Mouse (Mus musculus) spleen, adult 2 months (tissue): Measurements from ENCODE around the gene Zfp964. TPM values are rescaled to one million over a fixed set of nuclear protein-coding genes. Genes with fewer than 3 reads are reported as not detected.
"Not testable (repeated sequence)": the region's sequence is repeated elsewhere in the genome, so short reads cannot be mapped to it uniquely, and the experiment has no call there.

Experiments used
- DNase-seq, 2 experiments: peaks; one replicate each; pipeline versions ENCODE4 v3.0.0 to v3.0.0-alpha.2; 2012 to 2021; ENCODE audit warnings: low spot score in 2 of 2, low read depth in 1 of 2
- H3K27ac ChIP-seq: fragments of 200-500 bp; 2 replicates; pipeline ENCODE4 v1.5.1; 2012; ENCODE audit warnings: low read length, inconsistent platforms; ENCODE audit not compliant: insufficient read depth
- H3K27me3 ChIP-seq: fragments of 200-500 bp; 2 replicates; pipeline ENCODE4 v1.6.1; 2012; ENCODE audit warnings: mild to moderate bottlenecking, moderate library complexity, low read length, inconsistent platforms; ENCODE audit not compliant: control insufficient read depth, insufficient read depth
- H3K36me3 ChIP-seq: fragments of 200-500 bp; 2 replicates; pipeline ENCODE4 v1.6.1; 2012; ENCODE audit warnings: mild to moderate bottlenecking, low read length, inconsistent platforms; ENCODE audit not compliant: control insufficient read depth, insufficient read depth
- H3K4me1 ChIP-seq: fragments of 200-500 bp; 2 replicates; pipeline ENCODE4 v1.6.1; 2011; ENCODE audit warnings: inconsistent platforms; ENCODE audit not compliant: control insufficient read depth, insufficient read depth, insufficient read length
- H3K4me3 ChIP-seq: fragments of 200-500 bp; 2 replicates; pipeline ENCODE4 v1.5.1; 2011; ENCODE audit warnings: mild to moderate bottlenecking, inconsistent platforms; ENCODE audit not compliant: insufficient read depth, insufficient read length; ENCODE audit errors: extremely low read depth
- CTCF ChIP-seq: fragments of 200-500 bp; IDR thresholded peaks from 2 replicates; pipeline ENCODE4 v1.5.1; 2011; ENCODE audit warnings: mild to moderate bottlenecking, inconsistent platforms; ENCODE audit not compliant: insufficient read depth, insufficient read length, insufficient replicate concordance; ENCODE audit errors: extremely low read depth
- POLR2A ChIP-seq: fragments of 200-500 bp; IDR thresholded peaks from 2 replicates; pipeline ENCODE4 v1.6.1; 2011; ENCODE audit warnings: low read depth, low read length, inconsistent platforms
- WGBS: fragments of 180-500 bp; shearing (Covaris S2); methylation state at CpG from one replicate; pipeline ENCODE4 v1.1.7; 2018; 5-methylcytosine and 5-hydroxymethylcytosine counted together
- polyA plus RNA-seq: library from polyadenylated mRNA; depleted of rRNA; stranded (reverse); fragments of >200 nt; gene quantifications from 2 replicates; pipeline ENCODE4 v1.2.3, GENCODE M21; 2012; rRNA removed

Zfp964 gene
- polyA plus RNA-seq, 1 experiment = 0.20 TPM

DNA sequence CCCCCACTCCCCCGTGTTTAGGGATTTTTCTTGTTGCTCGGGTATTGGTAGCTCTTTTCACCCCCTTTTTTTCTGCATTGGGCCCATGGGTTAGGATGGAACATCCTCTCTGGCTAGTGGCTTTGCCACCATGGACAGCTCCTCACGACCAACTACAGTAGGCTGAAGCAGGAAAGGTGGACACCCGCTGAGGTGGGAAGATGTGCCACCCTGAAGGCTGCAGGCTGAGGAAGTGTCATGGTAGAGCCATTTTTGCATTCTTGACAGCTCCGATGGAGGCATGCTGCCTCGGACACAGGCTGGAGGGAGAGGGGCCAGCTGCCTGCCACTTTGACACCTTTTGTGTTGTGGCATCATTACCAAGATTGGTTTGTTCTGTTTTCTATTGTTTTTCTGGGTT, 47.5 kb downstream of the Zfp964 start:
- H3K27me3 ChIP-seq = no peaks in the 10 kb centered on the region
- WGBS = 72% methylated on average over 6 of the region's 6 CpGs
- no peak overlapping the region for H3K4me3 ChIP-seq
- no peak for TF ChIP-seq CTCF
- no peak for TF ChIP-seq POLR2A
- no peak for DNase-seq
- no peak overlapping the region for H3K27ac ChIP-seq
- H3K36me3 ChIP-seq = peaks cover 25% of the 10 kb centered on the region
- H3K4me1 ChIP-seq = no peaks in the 10 kb centered on the region

DNA sequence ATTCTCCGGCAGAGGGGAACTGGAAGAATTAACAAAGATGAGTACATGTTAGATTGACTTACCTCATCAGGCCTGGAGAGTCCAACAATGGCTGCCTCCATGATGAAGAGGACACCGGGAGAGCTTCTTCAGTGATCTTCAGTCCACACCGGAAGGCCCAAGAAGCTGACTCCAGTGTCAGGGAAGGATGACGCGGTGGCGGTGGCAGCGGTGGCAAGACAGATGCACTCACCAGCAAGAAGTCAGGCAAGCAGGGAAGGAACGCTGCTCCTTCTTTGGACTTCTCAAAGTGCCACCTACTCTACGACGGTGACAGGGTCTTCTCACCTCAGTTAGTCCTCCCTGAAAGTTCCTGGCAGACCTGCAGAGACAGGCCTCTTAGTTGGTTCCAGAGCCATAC, 56.3 kb downstream of the Zfp964 start, which contains the start of gene Zfp869:
Gene Zfp869 (minus strand): TSS at position 101 of the 400 bp plus-strand sequence.
- H3K4me1 ChIP-seq, H3K27ac ChIP-seq, DNase-seq, H3K27me3 ChIP-seq, H3K4me3 ChIP-seq: not testable (repeated sequence)
- peaks cover 51% of the 10 kb centered on the region for H3K36me3 ChIP-seq
- 97% methylated on average over 10 of the region's 10 CpGs for WGBS

DNA sequence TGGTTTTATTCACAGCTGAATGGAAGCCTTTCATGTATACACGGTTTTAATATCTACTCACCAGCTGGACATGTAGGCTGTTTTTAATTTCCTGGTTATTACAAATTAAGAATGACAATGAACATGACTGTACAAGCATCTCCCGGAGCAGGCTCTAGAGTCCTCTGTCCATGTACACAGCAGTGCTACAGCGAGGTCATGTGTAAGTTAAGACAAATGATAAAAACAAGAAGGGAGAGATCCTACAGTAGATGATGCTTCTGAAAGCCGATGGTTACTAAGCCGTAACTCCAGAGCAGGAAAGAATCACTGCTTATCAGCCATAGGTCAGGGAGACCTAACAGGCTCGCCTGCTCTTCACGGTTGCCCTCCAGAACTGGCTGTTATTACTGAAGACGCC, 59.2 kb downstream of the Zfp964 start:
- peaks cover 5% of the 10 kb centered on the region; the same call in 1 of the 2 replicates for H3K4me1 ChIP-seq
- WGBS = 90% methylated on average over 8 of the region's 8 CpGs
- no peak overlapping the region for H3K4me3 ChIP-seq
- no peak overlapping the region for H3K27ac ChIP-seq
- H3K27me3 ChIP-seq = no peaks in the 10 kb centered on the region
- peaks cover 25% of the 10 kb centered on the region for H3K36me3 ChIP-seq
- TF ChIP-seq POLR2A = no peak
- TF ChIP-seq CTCF = no peak
- no peak for DNase-seq

DNA sequence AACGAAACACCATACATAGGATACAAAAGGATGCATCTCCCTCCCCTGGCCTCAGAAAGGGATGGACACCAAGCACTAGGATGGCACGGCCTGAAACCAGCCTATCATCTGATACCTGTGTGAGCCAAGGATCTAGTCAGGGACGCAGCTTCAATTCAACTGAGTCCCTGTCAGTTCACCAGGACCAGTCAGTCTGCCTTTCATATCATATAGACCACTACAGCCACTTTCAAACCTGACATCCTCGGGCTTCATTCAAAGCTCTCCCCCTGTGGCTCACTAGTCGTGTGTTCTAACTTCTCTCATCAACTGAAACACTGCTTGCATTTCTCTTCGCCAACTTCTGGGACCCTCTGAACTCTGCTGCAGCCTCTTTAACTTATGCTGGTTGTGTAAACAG, 61.1 kb downstream of the Zfp964 start:
- TF ChIP-seq CTCF (no peak), POLR2A (no peak)
- H3K4me1 ChIP-seq = peaks cover 5% of the 10 kb centered on the region; the same call in 1 of the 2 replicates
- H3K36me3 ChIP-seq = peaks cover 10% of the 10 kb centered on the region
- DNase-seq = no peak
- H3K27ac ChIP-seq = no peak overlapping the region
- H3K4me3 ChIP-seq = no peak overlapping the region
- WGBS = 78% methylated on average over 6 of the region's 6 CpGs
- H3K27me3 ChIP-seq = no peaks in the 10 kb centered on the region

Other genes with a start within 250 kb of the Zfp964 start
- not detected in 2 replicates for gene Gm9495, start 200.9 kb upstream of the Zfp964 start, polyA plus RNA-seq
- not detected in 2 replicates for gene Gm7697, start 131.5 kb upstream of the Zfp964 start, polyA plus RNA-seq
- gene Zfp868, start 28.9 kb upstream of the Zfp964 start, polyA plus RNA-seq = 3.3 and 4.0 TPM in 2 replicates
- 2.3 TPM in 2 replicates for gene Zfp869, start 56.2 kb downstream of the Zfp964 start, polyA plus RNA-seq
- gene Zfp963, start 95.5 kb downstream of the Zfp964 start, polyA plus RNA-seq = 1.1 and 1.3 TPM in 2 replicates
- 0.32 and 0.97 TPM in 2 replicates for gene Gm20422, start 120.4 kb downstream of the Zfp964 start, polyA plus RNA-seq
- 83.2 and 114 TPM in 2 replicates for gene Atp13a1, start 136.7 kb downstream of the Zfp964 start, polyA plus RNA-seq
- gene Zfp866, start 136.7 kb downstream of the Zfp964 start, polyA plus RNA-seq = 8.8 and 9.0 TPM in 2 replicates
- 210 and 212 TPM in 2 replicates for gene Gmip, start 154.2 kb downstream of the Zfp964 start, polyA plus RNA-seq
- 6.6 and 8.9 TPM in 2 replicates for gene Lpar2, start 167.9 kb downstream of the Zfp964 start, polyA plus RNA-seq
- 10.7 and 14.7 TPM in 2 replicates for gene Pbx4, start 178.0 kb downstream of the Zfp964 start, polyA plus RNA-seq
- gene Cilp2, start 233.2 kb downstream of the Zfp964 start, polyA plus RNA-seq = 0.11 and 0.34 TPM in 2 replicates
- 1.0 TPM in 2 replicates for gene Tssk6, start 247.7 kb downstream of the Zfp964 start, polyA plus RNA-seq
- 53.8 and 76.3 TPM in 2 replicates for gene Ndufa13, start 248.1 kb downstream of the Zfp964 start, polyA plus RNA-seq
- 1.5 and 1.9 TPM in 2 replicates for gene Yjefn3, start 248.2 kb downstream of the Zfp964 start, polyA plus RNA-seq